Mouse (Mus musculus) urinary bladder, adult 2 months (tissue): ENCODE measurements around the gene Rap1b. TPM values are rescaled to one million over a fixed set of nuclear protein-coding genes. Genes with fewer than 3 reads are reported as not detected.
"Not testable (repeated sequence)": the region's sequence is repeated elsewhere in the genome, so short reads cannot be mapped to it uniquely, and the experiment has no call there.

ENCODE experiments used
- DNase-seq: peaks from one replicate; pipeline ENCODE4 v3.0.0; 2022; ENCODE audit warnings: low spot score
- polyA plus RNA-seq: library from polyadenylated mRNA; depleted of rRNA; stranded (reverse); fragments of >200 nt; gene quantifications from 2 replicates; pipeline ENCODE4 v1.2.3, GENCODE M21; 2012; rRNA removed

Gene Rap1b
- polyA plus RNA-seq, result 114 TPM in 2 replicates

DNA sequence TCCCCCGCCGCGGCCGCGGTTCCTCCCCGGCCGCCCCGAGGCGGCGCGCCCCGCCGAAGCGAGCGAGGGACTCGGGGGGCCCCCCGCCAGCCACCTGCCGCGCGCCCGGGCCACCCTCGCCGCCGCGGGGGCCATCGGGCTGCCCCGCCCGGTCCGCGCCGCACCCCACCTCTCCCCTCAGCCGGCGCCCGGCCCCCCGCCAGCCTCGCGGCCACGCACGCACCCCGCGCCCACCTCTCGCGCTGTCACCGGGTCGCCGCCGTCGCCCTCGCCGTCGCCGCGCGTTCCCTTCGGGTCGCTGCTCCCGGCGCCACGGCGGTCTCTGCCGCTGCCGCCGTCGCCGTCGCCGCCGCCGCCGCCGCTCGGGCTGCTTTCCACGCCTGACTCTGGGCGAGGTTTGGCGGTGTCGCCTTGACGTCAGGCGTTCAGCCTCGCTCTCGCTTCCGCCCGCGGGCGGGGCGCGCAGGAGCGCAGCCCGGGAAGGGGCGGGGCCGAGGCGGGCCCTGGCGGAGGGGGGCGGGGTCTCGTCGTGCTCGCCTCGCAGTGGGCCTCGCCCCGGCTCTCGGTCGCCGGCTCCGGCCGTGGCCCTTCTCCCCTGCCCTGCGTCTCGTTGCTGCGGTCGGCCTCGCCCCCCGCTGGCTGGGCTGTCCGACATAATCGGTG, at the start of gene Rap1b:
TSS of gene Rap1b (minus strand) at position 439 of the 663 bp plus-strand sequence.
- DNase-seq, result peak; percentile 97

DNA sequence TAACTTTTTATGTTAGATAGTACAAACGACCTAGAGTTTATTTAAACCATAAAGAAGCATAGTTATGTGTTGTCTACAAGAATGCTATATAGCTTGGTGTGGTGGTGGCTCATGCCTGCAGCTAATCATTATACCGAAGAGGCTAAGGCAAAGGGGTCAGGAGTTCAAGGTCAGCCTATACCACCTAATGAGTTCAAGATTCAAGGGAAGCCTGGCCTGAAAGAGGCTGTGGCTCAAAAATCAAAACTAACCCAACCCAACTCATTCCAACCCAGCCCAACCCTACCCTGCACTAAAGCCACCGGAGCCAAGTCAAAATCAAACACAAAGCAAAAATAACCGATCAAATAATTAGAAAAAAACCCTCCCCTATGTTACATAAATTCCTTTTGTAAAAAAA, 49.4 kb upstream of the Rap1b start:
- no peak for DNase-seq

DNA sequence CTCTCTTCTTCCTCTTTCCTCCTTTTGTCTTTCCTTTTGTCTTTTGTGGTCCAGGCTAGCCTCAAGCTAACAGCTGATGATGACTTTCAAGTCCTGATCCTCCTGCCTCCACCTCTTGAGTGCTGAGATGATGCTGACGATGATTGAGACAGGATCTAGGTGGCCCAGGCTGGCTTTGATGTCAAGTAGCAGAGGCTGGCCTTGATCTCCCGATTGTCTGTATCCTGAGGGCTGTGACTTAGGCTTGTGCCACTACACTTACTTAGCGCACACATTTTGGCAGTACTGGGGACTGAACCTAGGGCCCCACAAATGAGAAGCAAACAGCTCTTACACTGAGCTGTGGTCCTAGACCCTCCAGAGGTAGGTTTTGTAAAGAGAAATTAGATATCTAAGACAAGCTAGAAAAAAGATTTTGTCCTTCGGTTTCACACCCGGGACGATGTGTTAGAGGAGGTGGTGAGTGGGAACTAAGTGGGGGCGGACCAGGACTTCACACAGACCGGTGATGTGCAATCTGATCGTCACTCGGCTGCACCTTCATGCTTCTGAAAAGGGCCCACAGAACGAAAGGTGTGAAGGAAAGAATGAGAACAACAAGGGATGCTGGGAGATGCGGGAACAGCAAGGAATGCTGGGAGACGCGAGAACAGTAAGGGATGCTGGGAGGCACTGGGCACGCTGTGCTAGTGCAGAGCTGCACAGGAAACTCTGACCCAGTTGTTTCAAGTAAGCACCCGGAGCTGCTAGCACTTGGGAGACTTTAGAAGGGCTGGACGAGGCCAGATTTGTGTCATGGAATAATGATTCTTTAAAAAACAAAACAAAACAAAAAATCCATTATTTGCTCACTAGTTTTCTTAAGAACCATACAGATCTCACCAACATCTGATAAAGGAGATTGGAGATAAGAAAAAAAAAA, 48.5 kb upstream of the Rap1b start:
- no peak for DNase-seq

DNA sequence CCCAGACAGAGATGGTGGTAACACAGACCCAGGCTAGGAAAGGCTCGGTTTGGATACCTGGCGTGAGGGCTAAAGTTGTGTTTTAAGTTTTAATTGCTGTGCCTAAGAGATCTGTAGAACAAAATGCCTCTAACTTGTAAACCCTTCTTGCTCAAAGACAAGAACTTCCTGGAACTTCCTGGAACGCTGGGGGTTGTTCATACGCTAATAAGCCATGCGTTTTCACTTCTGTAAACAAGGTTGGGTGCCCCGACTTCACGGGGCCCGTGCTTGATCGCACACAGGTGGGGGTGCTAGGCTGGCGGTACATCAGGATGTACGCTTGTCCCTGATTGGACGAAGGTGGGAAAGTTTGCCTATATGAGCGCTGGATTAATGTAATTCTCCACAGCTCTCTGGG, 47.3 kb upstream of the Rap1b start:
- not testable (repeated sequence) for DNase-seq

DNA sequence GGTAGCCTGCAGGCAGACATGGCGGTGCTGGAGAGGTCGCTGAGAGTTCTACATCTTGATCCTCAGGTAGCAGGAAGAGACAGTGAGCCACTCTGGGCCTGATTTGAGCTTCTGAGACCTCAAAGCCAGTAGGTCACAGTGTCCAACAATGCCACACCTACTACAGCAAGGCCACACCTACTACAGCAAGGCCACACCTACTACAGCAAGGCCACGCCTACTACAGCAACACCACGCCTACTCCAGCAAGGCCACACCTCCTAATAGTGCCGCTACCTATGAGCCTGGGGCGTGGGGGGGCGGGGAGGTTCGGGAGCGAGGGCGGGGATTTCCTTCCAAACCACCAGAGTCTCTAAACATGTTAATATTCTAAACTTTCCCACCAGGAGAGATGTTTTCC, 45.5 kb upstream of the Rap1b start:
- DNase-seq, result no peak

DNA sequence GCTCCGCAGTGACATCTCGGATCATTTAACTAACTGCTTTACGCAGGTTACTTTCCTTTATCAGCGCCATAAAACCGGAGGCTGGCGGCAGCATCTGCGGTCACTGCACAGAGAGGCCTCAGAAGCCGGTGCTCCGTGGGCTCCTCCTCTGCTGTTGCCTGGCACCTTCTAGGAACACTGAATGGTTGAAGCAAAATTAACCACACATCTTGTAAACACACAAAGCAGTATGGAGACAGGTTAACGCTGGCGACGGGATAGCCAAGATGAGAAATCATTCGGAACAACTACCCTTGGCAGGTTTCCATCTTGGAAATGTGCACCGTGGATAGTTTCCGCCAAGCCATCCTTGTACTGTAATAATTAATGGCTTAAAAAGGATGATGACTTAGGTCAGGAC, 43.0 kb upstream of the Rap1b start:
- no peak for DNase-seq

DNA sequence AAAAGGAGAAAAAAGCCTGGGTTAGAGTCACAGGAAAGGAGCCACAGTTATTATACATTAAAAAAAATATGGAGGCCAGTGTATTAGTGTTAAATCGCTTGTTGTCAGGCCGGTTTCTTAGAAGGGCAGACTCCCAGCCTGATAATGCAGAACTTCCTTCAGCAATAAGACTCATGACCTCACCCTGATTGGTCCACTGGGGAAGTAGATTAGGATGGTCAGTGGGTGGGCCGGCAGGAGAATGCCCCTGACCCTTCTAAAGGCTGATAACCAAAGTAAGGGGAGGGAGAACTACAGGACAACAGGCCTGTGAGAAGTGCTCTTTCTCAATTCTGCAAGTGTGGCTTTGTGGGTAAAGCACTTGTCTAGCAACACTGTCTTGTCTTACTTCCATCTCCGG, 39.5 kb upstream of the Rap1b start:
- no peak for DNase-seq

DNA sequence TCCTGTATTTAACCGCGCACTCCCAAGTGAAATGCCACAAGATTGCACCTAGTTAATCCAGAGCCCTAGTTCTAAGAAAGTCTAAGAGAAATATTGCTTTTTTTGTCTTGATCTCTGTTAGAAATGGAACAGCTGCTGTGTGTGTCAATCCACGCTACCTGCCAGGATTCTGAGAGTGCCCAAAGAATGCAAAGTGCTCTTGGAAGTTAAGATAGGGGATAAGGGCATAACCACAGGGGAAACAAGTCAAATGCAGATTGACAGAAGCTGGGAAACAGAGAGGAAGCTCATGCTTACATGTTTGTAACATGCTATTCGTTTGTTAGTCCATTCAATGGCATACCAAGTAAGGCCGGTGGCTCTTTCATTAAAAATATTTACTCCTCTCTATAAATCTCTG, 38.9 kb upstream of the Rap1b start:
- no peak for DNase-seq

DNA sequence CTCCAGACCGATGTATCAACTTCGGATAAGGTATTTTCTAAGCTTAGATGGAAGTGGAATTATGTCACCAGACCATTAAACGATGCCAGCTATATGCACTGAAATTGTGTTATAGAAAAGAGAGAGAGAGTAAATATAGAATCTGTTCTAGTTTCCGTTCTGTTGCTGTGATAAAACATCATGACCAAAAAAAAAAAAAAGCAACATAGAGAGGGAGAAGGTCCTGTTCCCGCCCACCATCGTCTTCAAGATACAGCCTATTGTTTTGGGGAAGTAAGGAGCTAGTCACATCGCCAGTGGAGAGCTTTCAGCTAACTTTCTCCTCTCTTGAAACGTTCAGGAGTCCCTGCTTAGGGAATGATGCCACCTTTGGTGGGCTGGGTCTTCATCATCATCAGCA, 37.6 kb upstream of the Rap1b start:
- DNase-seq, result no peak

DNA sequence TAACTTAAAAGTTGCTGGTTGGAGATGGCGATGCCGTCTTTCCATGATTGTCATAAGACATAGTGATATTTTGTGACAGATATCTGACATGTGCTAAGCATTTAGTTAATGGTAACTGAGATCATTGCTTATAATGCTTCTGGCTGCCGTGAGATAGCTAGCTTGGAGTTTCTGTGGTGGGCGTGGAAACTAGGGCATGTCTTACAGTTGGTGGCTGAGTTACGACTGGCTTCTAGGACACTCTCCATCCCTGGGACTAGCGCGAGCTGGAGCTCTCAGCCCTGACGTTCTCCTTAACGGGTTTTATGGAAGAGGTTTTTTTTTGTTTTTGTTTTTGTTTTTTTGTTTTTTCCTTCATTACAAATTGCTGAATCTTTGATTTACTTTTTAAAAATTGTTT, 32.8 kb upstream of the Rap1b start:
- no peak for DNase-seq

DNA sequence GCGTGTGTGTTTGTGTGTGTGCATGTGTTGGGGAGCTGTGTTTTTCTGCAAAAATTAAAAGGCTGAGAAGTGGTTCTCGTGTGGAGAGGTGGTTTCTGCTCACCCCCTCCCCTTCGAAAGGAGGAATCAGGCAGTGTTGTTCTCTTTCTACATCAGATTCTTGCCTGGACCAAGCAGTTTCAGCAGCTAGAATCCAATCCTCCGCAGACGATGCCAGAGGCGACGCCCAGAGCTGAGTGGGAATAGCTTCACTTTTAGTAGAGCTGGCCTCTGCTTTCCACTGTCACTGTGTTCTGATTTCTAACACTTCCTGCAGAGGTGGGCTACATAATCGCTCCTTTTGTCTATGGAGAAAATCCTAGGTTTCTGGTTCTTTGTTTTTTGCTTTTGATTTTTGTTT, 31.0 kb upstream of the Rap1b start:
- DNase-seq, result no peak

DNA sequence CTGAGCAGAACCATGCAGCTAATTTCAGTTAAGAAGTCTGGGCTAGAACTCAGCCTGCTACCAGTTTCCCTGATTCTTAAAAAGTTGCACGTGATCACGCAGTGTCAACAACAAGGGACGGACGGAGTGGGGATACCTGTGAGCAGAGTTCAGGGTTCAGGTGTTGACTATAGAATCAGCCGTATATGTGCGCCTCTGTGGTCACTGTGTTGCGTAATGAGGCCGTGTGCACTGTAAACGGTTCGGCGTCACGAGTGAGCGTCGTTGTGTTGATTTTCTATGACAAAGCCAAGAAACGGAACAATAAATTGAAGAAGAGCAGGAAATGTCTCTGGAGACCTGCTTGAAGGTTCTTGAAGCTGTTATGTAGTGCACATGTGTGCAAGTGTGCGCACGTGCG, 30.6 kb upstream of the Rap1b start:
- no peak for DNase-seq

DNA sequence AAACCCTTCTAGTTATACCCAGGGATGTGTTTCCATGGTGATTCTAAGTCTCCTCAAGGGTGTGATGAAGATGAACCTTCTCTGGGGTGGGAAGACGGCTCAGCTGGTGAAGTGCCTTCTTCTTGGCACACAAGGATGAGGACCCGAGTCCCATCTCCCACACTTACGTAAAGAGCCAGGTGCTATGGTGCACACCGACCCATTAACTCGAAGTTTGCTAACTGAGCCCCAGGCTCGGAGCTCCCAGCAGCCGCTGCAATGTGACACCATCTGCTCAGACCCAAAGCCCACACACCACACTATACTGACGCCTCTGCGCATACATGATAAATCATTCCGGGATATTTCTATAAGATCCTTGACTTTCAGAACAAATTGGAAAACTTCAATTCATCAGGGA, 29.1 kb upstream of the Rap1b start:
- no peak for DNase-seq

DNA sequence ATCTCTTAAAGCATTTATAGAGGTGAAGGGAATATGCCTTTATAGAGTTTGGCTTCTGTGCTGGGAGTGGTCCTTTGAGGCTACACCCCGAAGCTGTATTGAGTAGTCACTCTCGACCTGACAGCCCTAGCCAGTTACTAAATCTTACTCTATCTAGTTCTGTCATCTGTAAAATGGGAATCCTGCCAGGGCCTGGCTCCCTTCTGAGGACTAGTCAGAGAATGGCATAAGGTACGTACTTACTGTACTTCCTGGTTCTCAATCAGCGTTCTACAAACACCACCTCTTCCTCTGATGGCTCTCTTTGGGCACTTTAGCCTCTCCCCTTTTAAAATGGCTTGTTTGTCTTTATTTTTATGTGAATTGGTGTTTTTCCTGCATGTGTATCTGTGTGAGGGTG, 28.1 kb upstream of the Rap1b start:
- no peak for DNase-seq

DNA sequence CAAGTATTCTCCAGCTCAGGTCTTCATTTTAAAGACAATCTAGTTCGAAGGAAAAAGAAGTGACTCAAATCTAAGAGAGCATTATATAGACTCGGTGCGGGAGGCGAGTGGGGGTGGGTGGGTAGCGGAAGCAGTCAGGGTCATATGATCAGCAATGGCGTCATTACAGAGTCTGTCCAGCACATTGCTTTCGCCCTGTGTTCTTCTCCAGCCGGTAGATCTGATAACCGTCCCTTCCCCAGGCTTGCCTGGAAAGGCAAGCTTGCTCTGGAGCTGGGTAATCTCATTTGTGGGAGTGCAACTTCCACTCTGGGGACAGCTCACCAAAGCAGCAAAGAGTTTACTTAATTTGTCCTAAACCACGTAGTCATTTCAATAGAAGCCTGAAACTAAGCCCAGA, 26.6 kb upstream of the Rap1b start:
- DNase-seq, result no peak

DNA sequence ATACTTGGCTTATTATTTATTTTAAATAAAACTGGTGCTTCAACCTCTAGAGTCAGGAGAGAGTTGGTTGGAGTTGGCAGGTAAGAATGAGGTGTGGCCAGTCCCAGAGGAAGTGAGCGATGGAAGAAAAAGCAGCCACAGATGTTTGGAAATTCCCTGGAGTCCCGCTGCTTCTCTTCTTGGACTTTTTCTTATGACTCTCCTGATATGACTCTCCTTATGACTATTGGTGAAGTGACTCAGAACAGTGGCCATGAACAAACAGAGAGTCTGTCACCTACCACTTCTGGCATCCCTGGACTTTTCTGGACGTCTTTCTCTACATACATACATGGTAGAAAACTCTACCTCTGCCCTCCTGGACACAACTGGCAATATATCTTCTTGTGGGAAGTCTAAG, 21.5 kb upstream of the Rap1b start:
- DNase-seq, result no peak

DNA sequence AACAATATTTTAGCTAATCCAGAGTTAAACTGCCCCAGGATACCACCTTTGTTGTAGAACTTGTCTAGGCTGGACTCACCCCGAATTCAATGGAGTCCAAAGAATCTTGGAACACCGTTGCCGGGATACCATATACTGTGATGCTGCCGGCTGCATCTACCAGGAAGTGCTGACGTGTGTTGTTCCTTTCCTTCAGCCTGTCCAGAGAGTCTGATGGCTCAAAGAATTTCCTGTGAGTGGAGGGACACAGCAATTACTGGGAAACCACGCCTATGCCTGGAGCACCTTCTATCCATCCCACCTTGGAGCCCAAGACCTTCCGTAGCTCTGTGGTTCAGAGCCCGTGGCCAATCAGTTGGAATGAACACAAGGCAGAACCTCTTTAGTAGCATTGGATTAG, 20.8 kb upstream of the Rap1b start:
- no peak for DNase-seq

DNA sequence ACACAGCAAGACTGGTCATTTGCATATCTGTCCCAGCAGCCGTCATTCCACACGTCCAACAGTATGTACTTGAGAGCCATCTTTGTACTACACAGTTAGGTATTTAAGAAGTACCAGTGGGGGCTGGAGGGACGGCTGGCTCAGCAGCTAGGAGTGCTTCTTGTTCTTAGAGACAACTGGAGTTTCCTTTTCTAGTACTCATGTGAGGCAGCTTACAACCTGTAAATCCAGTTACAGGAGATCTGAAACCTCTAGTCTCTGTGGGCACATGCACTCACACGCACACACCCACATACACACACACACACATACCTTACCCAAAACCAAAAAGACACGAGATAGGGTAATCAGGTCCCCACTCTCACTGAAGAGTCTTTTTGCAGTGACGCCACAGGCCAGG, 18.9 kb upstream of the Rap1b start:
- DNase-seq, result no peak

DNA sequence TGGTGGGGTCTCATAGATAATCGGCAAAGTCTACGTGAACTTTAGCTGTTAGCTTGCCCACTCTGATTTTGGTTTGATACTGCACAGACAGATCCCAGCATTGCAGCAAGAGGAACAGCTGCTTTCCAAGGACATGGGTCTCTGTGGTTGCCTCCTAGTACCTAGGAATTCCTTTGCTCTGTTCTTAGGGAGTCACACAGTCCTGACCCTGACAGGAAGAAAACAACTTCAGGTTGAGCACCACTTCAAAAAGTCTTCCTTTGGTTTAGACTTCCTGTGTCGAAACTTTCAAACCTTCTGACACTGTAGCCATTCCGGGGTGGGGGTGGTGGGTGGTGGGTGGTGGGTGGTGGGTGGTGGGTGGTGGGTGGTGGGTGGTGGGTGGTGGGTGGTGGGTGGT, 18.4 kb upstream of the Rap1b start:
- no peak for DNase-seq

DNA sequence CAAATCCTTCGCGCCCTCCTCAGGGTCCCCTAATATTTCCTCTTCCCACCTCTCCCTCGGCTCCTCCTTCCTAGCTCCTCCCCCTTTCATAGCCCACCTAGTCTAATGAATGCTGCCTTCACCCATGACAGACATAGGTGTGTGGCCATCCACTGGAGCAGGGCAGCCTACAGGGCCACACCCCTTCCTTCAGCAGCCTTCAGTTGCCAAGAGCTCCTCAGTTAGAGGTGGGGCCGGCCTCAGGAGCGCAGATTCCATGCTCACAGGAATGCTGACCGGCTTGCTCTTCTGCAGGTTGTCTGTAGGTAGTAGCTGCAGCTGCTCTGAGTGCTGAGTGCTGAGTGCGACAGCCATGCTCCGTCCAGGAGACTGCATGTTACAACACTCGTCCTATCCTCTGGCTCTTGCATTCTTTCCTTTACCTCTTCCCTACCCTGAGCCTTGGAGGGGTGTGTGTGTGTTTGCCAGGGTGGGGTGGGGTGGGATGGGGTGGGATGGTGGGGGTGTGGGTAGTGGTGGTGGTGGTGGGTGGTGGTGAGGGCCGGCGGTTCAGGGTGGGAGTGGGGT, 16.3 kb upstream of the Rap1b start:
- no peak for DNase-seq

DNA sequence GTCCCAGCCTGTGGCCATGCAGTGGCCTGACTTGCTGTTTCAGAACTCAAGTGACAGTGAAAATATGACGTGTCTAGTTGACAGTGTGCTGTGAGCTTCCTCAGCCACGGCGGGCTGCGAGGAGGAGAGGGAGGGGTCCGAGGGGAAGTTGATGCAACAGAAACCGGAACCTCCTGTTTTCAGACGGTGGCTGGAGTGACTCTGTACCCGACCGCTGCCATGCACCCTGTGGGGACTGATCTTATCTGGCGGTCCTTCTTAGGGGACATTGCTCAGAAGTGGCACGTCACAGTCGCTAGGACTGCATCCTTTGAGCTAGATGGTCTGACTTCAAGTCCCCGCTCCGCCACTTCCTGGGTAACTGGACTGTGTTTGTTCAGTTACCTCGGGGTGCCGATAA, 15.1 kb upstream of the Rap1b start:
- no peak for DNase-seq

DNA sequence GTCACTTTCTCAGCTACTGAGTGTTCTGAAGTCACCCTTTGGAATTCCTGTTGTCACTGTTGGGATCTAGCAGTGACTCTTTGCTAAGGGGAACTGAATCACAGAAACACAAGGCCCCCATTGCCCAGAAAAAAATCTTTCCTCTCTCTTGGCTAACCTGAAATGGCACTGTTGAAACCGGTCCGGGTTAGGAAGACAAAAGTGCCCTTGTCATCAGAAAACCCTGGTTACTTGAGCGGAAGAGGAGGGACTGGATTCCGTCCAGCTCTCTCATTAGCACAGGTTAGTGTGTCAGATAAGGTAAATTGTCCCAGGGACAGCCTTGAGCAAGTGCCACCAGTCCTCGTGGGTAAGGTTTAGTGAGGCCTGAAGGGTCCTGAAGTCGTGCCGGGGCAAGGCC, 14.5 kb upstream of the Rap1b start:
- no peak for DNase-seq

DNA sequence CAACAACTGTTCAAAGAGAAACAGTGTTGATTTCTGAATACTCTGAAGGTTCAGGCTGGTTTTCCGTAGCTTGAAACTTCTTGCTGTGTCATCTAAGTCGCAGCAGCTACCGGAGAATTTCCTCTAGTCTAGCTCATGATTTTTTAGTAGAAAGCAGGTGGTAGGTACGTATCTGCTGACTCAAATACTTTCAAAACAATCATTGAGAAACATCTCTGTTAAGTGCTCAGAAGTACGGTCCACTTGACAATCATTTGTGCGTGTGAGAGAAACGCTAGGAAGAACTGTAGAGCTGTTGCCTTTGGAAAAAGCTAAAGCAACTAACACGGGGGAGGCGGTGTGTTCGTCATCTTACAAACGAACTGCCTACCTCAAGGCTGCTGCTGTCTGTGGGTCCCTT, 14.0 kb upstream of the Rap1b start:
- DNase-seq, result no peak
